Mouse (Mus musculus) limb, embryonic 14.5 days (tissue): ENCODE data around the gene Grk4. TPM values are rescaled to one million over a fixed set of nuclear protein-coding genes. Genes with fewer than 3 reads are reported as not detected.
"Not testable (repeated sequence)": the region's sequence is repeated elsewhere in the genome, so short reads cannot be mapped to it uniquely, and the experiment has no call there.

Source experiments
- ATAC-seq: fragments of 200-750 bp; cut with Nextera tagmentation; 2 replicates; pipeline ENCODE4 v1.8.0; 2017; ENCODE audit warnings: low read depth, moderate number of reproducible peaks, moderate TSS enrichment; ENCODE audit not compliant: low FRiP score
- DNase-seq: peaks from one replicate; pipeline ENCODE4 v3.0.0-alpha.2; 2015; ENCODE audit warnings: low spot score
- H3K27ac ChIP-seq: fragments of 300-500 bp; sonication (generic); replicated peaks from 2 replicates; pipeline ENCODE4 v1.5.1; 2014; ENCODE audit warnings: low read depth, mild to moderate bottlenecking, low read length, moderate library complexity, mixed read lengths
- H3K27me3 ChIP-seq: fragments of 300-500 bp; sonication (generic); 2 replicates; pipeline ENCODE4 v1.6.1; 2014; ENCODE audit warnings: low read length, mixed read lengths; ENCODE audit not compliant: control insufficient read depth, insufficient read depth
- H3K36me3 ChIP-seq: fragments of 300-500 bp; sonication (generic); 2 replicates; pipeline ENCODE4 v1.6.1; 2014; ENCODE audit warnings: mild to moderate bottlenecking, low read length, moderate library complexity, mixed read lengths; ENCODE audit not compliant: control insufficient read depth, insufficient read depth
- H3K4me1 ChIP-seq: fragments of 300-500 bp; sonication (generic); 2 replicates; pipeline ENCODE4 v1.6.1; 2014; ENCODE audit warnings: antibody characterized with exemption, low read length, mixed read lengths; ENCODE audit not compliant: control insufficient read depth, insufficient read depth
- H3K4me2 ChIP-seq: fragments of 300-500 bp; sonication (generic); replicated peaks from 2 replicates; pipeline ENCODE4 v1.6.1; 2014; ENCODE audit warnings: low read depth, mild to moderate bottlenecking, low read length, moderate library complexity; ENCODE audit not compliant: severe bottlenecking
- H3K4me3 ChIP-seq: fragments of 300-500 bp; sonication (generic); replicated peaks from 2 replicates; pipeline ENCODE4 v1.5.1; 2014; ENCODE audit warnings: low read length
- H3K9ac ChIP-seq: fragments of 300-500 bp; sonication (generic); 2 replicates; pipeline ENCODE4 v1.6.1; 2014; ENCODE audit warnings: mild to moderate bottlenecking, low read depth, low read length, moderate library complexity; ENCODE audit not compliant: severe bottlenecking
- H3K9me3 ChIP-seq: fragments of 300-500 bp; sonication (generic); 2 replicates; pipeline ENCODE4 v1.6.1; 2016; ENCODE audit warnings: low read length; ENCODE audit not compliant: control insufficient read depth
- POLR2A ChIP-seq: fragments of 200-500 bp; IDR thresholded peaks from 2 replicates; pipeline ENCODE4 v1.8.0; 2012; ENCODE audit warnings: inconsistent platforms, mild to moderate bottlenecking, moderate library complexity, borderline replicate concordance; ENCODE audit not compliant: insufficient read depth, insufficient read length; ENCODE audit errors: extremely low read depth
- WGBS: fragments of 180-500 bp; shearing (Covaris S2); extraction: QIAGEN DNeasy Blood & Tissue Kit; methylation state at CpG from one replicate; pipeline ENCODE4 v1.1.7; 2014; 5-methylcytosine and 5-hydroxymethylcytosine counted together
- polyA plus RNA-seq, 2 experiments: library from polyadenylated mRNA; depleted of rRNA in 1 of 2; stranded (reverse) in 1 of 2; unstranded in 1 of 2; fragments of >200 nt; fragmentation: Nextera tagmentation in 1 of 2; extraction: Ambion mirVana in 1 of 2; gene quantifications; 2 replicates each; pipeline versions ENCODE4 v1.2.1 to v1.2.3; 2012 to 2014

Gene Grk4
- polyA plus RNA-seq, 2 experiments: 4.4 to 5.0 TPM

DNA sequence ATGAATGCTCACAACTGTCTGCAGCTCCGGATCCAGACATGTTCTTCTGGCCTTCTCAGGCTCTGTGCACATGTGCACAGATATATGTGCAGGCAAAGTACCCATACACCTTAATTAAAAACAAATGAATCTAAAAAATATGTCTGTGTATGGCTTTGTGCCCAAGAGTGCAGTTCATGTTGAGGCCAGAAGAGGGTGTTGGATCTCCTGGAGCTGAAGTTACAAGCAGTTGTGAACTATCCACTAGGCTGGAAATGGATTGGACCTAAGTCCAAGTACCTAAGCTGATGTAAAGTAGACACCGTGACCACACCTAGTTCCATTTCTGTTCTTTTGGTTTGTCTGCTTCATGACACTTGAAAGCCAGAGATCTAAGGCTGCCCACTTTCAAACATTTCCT lies 9.3 kb downstream of the Grk4 start:
- no peak overlapping the region for H3K4me3 ChIP-seq
- DNase-seq: no peak
- H3K4me1 ChIP-seq: no peaks in the 10 kb centered on the region
- H3K36me3 ChIP-seq: peaks cover 9% of the 10 kb centered on the region; the same call in 1 of the 2 replicates
- no peaks in the 10 kb centered on the region for H3K9me3 ChIP-seq
- no peak for TF ChIP-seq POLR2A
- H3K9ac ChIP-seq: no peak overlapping the region
- no peak overlapping the region for H3K27ac ChIP-seq
- 81% methylated on average over 2 of the region's 2 CpGs for WGBS
- no peak for ATAC-seq
- no peaks in the 10 kb centered on the region for H3K27me3 ChIP-seq
- H3K4me2 ChIP-seq: no peak overlapping the region

DNA sequence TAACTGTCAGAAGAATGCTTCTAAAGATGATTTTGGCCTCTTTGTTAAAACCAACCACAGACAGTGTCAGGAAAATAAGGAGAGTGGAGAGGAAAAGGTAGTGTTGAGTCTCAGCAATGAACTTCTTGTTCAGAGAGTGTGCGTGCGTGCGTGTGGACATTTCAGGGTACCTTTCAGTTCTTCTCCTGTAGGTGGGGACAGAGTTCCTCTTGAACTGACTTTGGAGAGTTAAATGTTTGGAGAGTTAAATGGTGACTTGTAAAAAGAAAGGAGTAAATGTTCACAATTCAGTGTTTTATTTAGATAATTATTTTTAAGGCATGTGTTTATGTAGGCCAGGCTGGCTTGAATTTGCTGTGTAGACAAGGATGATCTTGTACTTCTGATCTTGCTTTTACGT lies 10.1 kb downstream of the Grk4 start:
- 79% methylated on average over 4 of the region's 4 CpGs for WGBS
- H3K4me2 ChIP-seq: no peak overlapping the region
- peaks cover 9% of the 10 kb centered on the region; the same call in 1 of the 2 replicates for H3K36me3 ChIP-seq
- H3K27me3 ChIP-seq: no peaks in the 10 kb centered on the region
- TF ChIP-seq POLR2A: no peak
- DNase-seq (no peak), ATAC-seq (no peak)
- no peak overlapping the region for H3K27ac ChIP-seq
- no peaks in the 10 kb centered on the region for H3K9me3 ChIP-seq
- H3K9ac ChIP-seq: no peak overlapping the region
- no peaks in the 10 kb centered on the region for H3K4me1 ChIP-seq
- H3K4me3 ChIP-seq: no peak overlapping the region

DNA sequence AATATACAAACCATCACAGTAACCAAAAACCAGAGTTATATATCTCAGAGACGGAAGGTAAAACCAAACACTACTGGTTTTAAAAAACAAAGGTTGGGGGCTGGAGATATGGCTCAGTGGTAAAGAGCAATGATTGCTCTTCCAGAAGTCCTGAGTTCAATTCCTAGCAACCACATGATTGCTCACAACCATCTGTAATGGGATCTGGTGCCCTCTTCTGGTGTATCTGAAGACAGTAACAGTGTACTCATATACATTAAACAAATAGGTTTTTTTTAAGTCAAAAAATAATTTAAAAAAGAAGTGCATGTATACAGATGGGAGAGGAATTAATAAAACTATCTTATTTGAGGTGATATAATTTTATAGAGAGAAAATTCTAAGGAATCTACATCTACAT lies 29.7 kb downstream of the Grk4 start:
- 89% methylated on average over 1 of the region's 1 CpGs for WGBS
- Histone ChIP-seq H3K36me3 (no peaks in the 10 kb centered on the region), H3K27ac (no peak overlapping the region), H3K4me2 (no peak overlapping the region), H3K9me3 (no peaks in the 10 kb centered on the region), H3K4me1 (no peaks in the 10 kb centered on the region), H3K4me3 (no peak overlapping the region), H3K9ac (no peak overlapping the region), H3K27me3 (no peaks in the 10 kb centered on the region)
- no peak for TF ChIP-seq POLR2A
- ATAC-seq (no peak), DNase-seq (no peak)

DNA sequence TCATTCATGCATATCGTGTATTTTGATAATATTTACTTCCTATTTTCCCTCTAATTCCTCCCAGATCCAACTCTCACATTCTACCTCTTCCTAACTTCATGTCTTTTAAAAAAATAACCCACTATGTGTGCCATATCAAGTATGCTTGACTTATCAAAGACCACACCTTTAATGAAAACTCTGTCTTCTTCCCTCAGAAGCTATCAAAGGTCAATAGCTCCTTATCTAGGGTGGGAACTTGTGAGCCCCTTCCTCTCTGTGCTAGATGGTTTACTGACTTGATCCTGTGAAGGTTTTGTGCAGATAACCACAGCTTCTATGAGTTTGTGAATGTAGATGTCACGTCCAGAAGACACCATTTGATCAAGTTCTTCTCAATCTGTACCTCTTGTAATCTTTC lies 32.6 kb downstream of the Grk4 start:
- Histone ChIP-seq H3K4me2 (no peak overlapping the region), H3K36me3 (no peaks in the 10 kb centered on the region), H3K27me3 (no peaks in the 10 kb centered on the region), H3K9me3 (no peaks in the 10 kb centered on the region), H3K4me1 (no peaks in the 10 kb centered on the region), H3K9ac (no peak overlapping the region), H3K4me3 (no peak overlapping the region), H3K27ac (no peak overlapping the region)
- TF ChIP-seq POLR2A: no peak
- DNase-seq (no peak), ATAC-seq (no peak)
- 64% methylated on average over 2 of the region's 2 CpGs for WGBS

DNA sequence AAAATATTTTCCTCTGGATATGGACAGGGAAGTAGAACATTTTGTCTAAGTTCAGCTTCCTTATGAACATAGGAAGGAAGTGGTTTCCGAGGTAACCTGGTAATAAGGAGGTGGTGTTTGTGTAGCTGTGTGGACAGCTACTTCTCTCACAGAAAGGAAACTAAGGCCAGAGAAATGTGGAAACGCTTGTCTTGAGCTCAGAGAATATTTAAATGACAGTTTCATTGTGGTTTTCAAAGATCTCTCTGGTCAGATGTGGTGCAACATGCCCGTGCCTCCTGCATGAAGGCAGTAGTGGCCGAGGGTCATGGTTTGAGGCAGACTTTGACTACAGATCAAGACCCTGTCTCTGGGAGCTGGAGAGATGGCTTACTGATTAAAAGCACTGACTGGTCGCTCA lies 35.3 kb downstream of the Grk4 start:
- no peak for TF ChIP-seq POLR2A
- no peaks in the 10 kb centered on the region for H3K27me3 ChIP-seq
- DNase-seq: no peak

DNA sequence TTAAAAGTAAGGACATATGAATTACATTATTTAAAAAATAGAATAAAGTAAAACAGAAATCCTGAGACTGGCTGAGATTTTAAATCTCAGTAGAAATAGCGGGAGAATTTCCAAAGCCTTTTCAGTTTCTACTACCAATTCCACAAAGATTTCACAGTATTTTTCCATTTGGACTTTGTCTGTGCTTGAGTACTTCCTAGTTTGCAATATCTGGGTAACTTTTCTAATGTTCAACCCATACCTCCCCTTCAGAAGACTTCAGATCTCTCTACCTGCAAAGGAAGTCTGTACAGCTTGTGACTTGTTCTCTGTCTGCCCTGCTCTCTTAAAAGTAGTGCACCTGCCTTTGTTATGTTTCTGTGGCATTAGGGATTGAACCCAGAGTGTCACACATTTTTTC lies 48.3 kb downstream of the Grk4 start:
- Histone ChIP-seq H3K27ac (no peak overlapping the region), H3K36me3 (no peaks in the 10 kb centered on the region), H3K27me3 (no peaks in the 10 kb centered on the region), H3K4me2 (no peak overlapping the region), H3K4me1 (no peaks in the 10 kb centered on the region), H3K9ac (no peak overlapping the region), H3K9me3 (no peaks in the 10 kb centered on the region), H3K4me3 (no peak overlapping the region)
- ATAC-seq: no peak
- DNase-seq: no peak
- 97% methylated on average over 1 of the region's 1 CpGs for WGBS
- no peak for TF ChIP-seq POLR2A

More for the DNA sequence above, 35.3 kb downstream of the Grk4 start:
- no peak overlapping the region for H3K9ac ChIP-seq
- H3K27ac ChIP-seq: no peak overlapping the region
- no peaks in the 10 kb centered on the region for H3K4me1 ChIP-seq
- WGBS: 75% methylated on average over 5 of the region's 5 CpGs
- H3K9me3 ChIP-seq: no peaks in the 10 kb centered on the region
- ATAC-seq: no peak
- H3K4me2 ChIP-seq: no peak overlapping the region
- H3K36me3 ChIP-seq: no peaks in the 10 kb centered on the region
- H3K4me3 ChIP-seq: no peak overlapping the region

DNA sequence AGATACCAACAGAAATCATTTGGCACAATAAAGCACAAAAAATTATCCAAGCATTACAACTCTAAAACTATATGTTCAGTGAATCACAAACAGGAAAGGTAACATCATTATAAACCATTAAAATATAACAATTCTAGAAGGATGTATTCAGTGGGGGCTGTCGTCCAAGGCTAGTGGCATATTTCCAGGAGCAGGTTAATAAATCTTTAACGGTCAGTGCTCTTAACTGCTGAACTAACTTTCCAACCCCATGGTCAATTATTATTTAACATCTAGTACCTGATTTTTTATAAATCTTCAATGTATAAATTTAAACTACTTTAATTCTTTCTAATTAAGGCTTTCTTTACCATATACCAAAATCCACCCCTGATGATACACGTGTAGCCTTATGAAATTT lies 54.2 kb downstream of the Grk4 start:
- not testable (repeated sequence) for H3K9ac ChIP-seq, H3K9me3 ChIP-seq, H3K27me3 ChIP-seq, DNase-seq, H3K4me2 ChIP-seq, ATAC-seq, H3K36me3 ChIP-seq, H3K4me1 ChIP-seq, H3K4me3 ChIP-seq, H3K27ac ChIP-seq
- 59% methylated on average over 3 of the region's 3 CpGs for WGBS
